Mouse (Mus musculus) olfactory bulb, adult 2 months (tissue): ENCODE measurements around the gene Ap3b1.

ENCODE experiments used
- CTCF ChIP-seq: fragments of 200-500 bp; IDR thresholded peaks from 2 replicates; pipeline ENCODE4 v1.5.1; 2012; ENCODE audit warnings: low read depth, mild to moderate bottlenecking, low read length, moderate library complexity; ENCODE audit not compliant: insufficient read depth
- POLR2A ChIP-seq: fragments of 200-500 bp; IDR thresholded peaks from 2 replicates; pipeline ENCODE4 v1.6.1; 2012; ENCODE audit warnings: mild to moderate bottlenecking, low read depth, low read length, moderate library complexity; ENCODE audit not compliant: insufficient read depth

- TF ChIP-seq CTCF (no peak), POLR2A (no peak)
These were observed 149.6 kb downstream of the Ap3b1 start for GRCm38 (mm10) chr13:94508344-94508743.
